Mouse (Mus musculus): ENCODE results near the gene Slc35b2. TPM values are rescaled to one million over a fixed set of nuclear protein-coding genes. Genes with fewer than 3 reads are reported as not detected.

Gene Slc35b2
- total RNA-seq, 2 experiments from 2014 or later, result 17.5 to 21.5 TPM

GRCm38 (mm10) chr17:45599446-45600242 lies 36.0 kb downstream of the Slc35b2 start, which contains the start of gene Slc29a1:
TSS of gene Slc29a1 (minus strand) at chr17:45599606.
- peak; percentile 77 for DNase-seq

- no peak for DNase-seq
Observed at GRCm38 (mm10) chr17:45600267-45600666, 36.6 kb downstream of the Slc35b2 start.

DNA sequence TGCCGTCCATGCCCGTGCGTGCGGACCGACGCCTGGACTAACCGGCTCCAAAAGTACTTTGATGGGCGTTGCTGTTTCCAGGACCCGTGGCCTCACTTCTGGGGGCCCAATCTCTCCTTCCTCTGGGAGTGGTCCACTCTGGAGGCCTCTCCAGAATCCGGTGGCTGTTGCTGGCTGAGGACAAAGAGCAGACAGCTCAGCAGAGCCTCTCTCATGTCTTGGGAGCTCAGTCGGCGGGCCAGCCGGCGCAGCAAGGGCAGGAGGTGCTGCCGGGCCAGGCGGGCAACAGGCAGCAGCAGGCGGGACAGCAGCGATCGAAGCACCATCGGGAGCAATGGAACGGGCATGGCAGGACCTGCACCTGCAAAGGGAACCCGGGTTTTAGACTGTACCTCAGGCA lies 37.7 kb downstream of the Slc35b2 start:
- DNase-seq, result no peak

DNA sequence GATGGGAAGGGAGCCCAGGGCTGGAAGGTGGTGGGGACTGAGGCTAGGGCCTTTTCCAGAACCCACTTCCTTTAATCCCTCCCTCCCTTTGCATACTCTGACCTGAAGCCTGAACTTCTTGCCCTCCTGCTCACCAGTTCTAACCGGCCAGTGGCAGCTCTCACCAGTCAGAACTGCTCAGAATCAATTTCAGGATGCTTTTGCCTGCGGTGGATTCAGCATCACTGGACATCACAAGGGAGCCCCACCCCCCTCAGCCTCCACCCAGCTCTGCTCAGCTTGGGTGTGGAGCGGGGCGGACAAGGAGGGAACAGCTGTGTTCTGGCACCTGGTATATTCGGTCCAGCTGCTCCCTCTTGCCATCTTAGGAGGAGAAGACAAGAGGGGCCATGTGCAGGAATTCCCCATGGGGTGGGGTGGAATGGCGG lies 38.2 kb downstream of the Slc35b2 start, which contains the start of gene Mymx:
Mymx (minus strand) TSS at position 226 of the 428 bp plus-strand sequence.
- no peak for DNase-seq

GRCm38 (mm10) chr17:45602984-45603383 lies 39.3 kb downstream of the Slc35b2 start:
- DNase-seq, result no peak

GRCm38 (mm10) chr17:45606992-45607879 lies 43.6 kb downstream of the Slc35b2 start:
- DNase-seq, result no peak

DNA sequence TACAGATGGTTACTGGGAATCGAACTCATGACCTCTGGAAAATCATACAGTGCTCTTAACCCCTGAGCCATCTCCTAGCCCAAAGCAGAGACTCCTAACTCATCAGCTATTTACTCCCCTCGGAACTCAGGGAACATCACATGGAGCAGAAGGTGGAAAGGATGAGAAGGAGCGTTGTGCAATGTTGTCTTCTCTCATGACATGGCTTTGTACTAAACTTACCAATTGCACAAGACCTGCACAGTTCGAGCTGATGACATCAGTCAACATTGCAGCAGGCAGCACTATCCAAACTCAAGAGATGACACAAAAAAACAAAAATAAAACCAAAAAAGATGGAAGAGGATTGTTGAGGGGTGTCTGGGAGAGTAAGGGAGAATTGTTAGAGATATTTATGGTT lies 44.7 kb downstream of the Slc35b2 start:
- no peak for DNase-seq

DNA sequence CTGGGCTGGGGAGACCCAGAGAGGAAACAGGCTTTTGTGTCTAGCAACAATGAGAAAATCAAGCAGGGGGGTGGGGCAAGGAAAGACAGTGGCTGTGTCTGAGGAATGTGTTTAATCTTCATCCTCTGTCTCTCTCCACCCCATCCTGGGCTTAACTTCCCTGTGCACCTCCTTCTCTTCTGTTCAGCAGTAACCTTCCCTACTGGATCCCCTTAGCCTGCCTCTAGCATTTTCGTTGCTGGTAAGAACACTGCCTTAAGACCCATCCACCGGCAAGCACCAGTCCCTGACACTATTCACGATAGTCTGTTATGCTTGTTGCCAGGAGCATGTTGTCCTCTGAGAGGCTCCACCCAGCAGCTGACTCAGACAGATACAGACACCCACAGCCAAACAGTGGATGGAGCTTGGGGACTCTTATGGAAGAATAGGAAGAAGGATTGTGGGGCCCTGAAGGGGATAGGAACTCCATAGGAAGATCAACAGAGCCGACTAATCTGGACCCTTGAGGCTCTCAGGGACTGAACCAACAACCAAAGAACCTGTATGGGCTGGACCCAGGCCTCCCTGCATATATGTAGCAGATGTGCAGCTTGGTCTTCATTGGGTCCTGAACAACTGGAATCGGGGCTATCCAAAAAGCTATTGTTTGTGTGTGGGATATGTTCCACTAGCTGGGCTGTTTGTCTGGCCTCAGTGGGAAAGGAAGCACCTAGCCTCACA lies 46.6 kb downstream of the Slc35b2 start:
- DNase-seq, result peak; percentile 62

- no peak for DNase-seq
Observed at GRCm38 (mm10) chr17:45612008-45612407, 48.3 kb downstream of the Slc35b2 start.

DNA sequence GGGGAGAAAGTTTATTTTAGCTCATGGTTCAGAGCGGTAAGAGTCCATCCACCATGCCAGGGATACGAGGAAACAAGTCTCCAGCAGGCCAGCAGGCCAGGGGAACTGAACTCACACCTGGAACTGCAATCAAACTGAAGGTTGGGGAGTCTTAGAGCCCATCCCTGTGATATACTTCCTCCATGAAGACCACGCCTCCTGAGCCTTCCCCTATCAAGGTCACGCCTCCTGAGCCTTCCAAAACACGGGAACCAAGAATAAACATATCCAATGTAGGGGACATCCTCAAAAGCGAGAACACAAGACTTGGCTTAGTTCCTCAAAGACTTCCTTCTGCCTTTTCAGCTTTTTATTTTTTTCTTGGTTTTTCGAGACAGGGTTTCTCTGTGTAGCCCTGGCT lies 49.2 kb downstream of the Slc35b2 start:
- DNase-seq, result no peak

GRCm38 (mm10) chr17:45616046-45616650 lies 52.5 kb downstream of the Slc35b2 start:
- DNase-seq, result no peak

DNA sequence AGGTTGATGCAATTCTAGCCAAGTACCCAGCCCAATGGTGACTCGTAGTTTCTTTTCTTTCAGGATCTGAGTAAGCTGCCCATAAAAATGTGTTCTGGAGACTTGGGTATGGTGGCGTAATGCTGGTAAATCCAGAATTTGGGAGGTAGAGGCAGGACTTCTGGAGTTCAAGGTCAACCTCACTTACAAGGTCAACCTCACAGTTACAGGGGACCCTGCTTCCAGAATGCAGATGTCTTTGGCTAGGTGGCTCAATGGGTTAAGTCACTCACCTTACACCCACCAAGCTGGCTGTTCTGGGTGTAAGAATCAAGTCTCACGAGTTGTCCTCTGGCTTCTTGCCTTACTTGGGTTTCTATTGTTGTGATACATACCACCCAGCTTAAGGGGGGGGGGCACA lies 53.0 kb downstream of the Slc35b2 start:
- DNase-seq, result no peak

Other genes starting within 250 kb of the Slc35b2 start
- gene Cdc5l, start 130.1 kb upstream of the Slc35b2 start, total RNA-seq (2021), result 10 to 100 TPM; 32.9 to 33.3 TPM
- gene Spats1, start 88.5 kb upstream of the Slc35b2 start, total RNA-seq (2021), result not detected
- 10 to 100 TPM; 13.5 to 13.8 TPM for gene Aars2, start 57.0 kb upstream of the Slc35b2 start, total RNA-seq (2021)
- gene Tcte1, start 40.4 kb upstream of the Slc35b2 start, total RNA-seq (2021), result not detected
- gene Tmem151b, start 14.2 kb upstream of the Slc35b2 start, total RNA-seq (2021), result not detected
- under 1 TPM; 0.48 to 0.69 TPM for gene Nfkbie, start 8.2 kb upstream of the Slc35b2 start, total RNA-seq (2021)
- gene Hsp90ab1, start 9.4 kb downstream of the Slc35b2 start, total RNA-seq (2021), result 100 to 1,000 TPM; 839 to 859 TPM
- gene Slc29a1, start 35.7 kb downstream of the Slc35b2 start, total RNA-seq (2021), result 10 to 100 TPM; 41.4 to 42.2 TPM
- gene Mymx, start 38.2 kb downstream of the Slc35b2 start, total RNA-seq (2021), result 1 to 10 TPM in 1 of 2 experiments, under 1 TPM in 1; 0.36 to 1.4 TPM
- under 1 TPM; 0.13 to 0.59 TPM for gene Capn11, start 95.5 kb downstream of the Slc35b2 start, total RNA-seq (2021)
- 10 to 100 TPM; 93.5 to 96.0 TPM for gene Mrpl14, start 122.4 kb downstream of the Slc35b2 start, total RNA-seq (2021)
- 10 to 100 TPM; 59.9 to 60.3 TPM for gene Tmem63b, start 123.0 kb downstream of the Slc35b2 start, total RNA-seq (2021)
- gene 1600014C23Rik, start 170.0 kb downstream of the Slc35b2 start, total RNA-seq (2021), result not detected